Mouse (Mus musculus): ENCODE results near the gene Olfr1006. TPM values are rescaled to one million over a fixed set of nuclear protein-coding genes. Genes with fewer than 3 reads are reported as not detected.
"Not testable (repeated sequence)": the region's sequence is repeated elsewhere in the genome, so short reads cannot be mapped to it uniquely, and the experiment has no call there.

Olfr1006 gene
- not detected for total RNA-seq (2022)

DNA sequence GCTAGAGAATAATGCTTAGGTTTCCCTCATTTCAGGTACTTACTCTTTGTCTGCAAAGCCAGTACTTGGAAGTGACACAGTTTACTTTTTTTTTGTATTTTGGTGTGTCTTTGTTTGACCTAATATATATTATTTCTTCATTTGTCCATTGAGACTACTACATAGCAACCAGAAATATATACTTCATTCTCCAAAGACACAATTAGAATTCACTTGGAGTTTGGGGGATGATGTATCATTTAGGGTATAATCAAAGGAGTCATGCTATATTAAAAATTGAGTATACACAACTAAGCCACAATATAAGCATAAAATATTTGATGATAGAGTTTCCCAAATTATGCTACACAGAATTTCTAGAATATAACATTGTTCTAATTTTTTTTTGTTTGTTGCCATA lies at the start of gene Olfr1006:
Gene Olfr1006, minus strand, starts transcription at position 101 of the 400 bp plus-strand sequence.
- DNase-seq (ENCODE audit: low spot score) = no peak

DNA sequence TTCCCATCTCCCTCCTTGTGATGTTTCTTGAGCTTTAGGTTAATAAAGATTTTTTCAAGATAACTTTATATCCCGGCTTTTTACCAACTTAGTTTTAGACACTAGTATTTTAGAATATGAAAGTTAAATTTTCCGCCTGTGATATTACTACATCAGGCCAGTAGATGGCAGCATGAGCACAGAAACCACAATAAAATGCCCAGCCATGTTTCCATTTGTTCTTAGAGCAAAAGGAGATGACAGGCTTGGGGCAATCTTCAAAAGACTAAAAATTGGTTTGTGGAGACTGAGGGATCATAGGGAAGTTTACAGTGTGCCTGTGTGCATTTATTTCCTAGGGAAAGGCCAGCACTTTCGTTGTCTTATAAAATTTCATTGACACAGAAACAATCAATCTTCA lies 47.2 kb upstream of the Olfr1006 start:
- no peak for DNase-seq (ENCODE audit: low spot score)

DNA sequence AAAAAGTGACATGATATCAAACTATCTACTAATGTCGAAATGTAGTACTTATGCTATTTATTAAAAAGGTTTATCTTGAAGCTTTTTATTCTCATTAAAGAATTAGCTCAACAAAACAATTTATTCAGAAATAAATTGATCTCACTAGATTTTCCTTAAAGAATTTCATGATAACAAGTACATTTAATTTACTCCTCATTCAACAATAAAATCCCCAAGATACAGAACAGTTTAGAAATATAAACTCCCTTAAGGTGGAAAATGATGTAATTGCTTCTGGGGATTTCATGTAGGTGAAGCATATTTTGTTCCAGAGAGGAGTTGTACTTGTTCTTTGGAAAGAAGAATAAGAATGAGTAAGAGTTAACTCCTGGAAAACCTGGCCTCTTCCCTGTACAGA lies 36.6 kb upstream of the Olfr1006 start, which contains the start of gene Olfr1009:
Gene Olfr1009, plus strand, starts transcription at position 301 of the 400 bp plus-strand sequence.
- no peak for DNase-seq (ENCODE audit: low spot score)

DNA sequence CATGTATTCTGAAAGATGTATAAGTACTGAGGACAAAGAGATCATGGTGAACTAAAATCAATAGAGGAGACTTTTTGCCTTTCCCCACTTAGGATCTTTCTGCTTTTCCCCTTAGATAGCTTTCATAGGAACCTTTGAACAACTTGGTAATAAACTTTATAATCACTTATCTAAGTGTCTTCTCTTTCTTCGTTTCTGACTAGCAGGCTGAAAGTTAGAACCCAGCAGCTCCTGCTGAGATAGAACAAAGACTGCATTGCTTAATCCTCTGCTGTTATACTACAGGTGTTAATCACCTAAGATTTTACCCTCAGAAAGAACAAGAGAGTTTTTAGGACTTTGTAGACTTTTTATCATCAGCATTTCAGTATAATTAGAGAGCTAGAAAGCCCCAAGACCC lies 32.6 kb upstream of the Olfr1006 start:
- no peak for DNase-seq (ENCODE audit: low spot score)

DNA sequence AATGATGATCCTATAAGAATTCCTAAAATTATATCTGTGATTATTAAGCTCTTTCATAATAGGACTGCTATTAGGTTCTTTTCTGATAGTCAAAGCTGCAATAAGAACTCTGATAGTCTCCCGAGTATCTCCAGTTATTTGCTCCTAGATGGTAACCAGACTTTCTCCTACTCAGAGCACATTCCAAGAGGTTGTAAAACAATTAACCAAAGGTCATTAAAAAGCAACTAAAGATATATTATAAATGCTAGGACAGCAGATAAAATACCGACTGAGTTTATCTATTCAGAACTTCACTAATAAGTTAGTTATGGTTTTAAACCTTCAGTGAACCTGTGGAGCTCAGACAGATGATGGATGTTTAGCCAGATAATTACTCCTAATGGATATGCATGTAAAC lies 32.1 kb upstream of the Olfr1006 start:
- not testable (repeated sequence) for DNase-seq (ENCODE audit: low spot score)

DNA sequence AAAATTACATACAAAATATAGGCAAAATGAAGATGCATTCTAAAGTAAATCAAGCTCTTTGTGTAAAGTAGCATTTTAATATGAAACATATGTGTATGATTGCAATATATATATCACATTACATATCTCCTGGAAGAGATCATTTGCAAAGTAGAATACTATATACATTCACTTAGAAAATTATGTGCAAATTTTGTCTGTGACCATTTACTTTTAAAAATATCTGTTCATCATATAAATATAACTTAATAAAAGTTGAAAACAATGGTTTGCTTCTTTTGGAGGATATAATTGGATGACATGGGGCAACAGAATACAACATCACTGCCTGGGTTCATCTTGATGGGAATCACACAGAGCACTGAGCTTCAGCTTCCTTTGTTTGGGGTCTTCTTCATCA lies 10.6 kb upstream of the Olfr1006 start, which contains the start of gene Olfr1008:
Gene Olfr1008, plus strand, starts transcription at position 301 of the 400 bp plus-strand sequence.
- no peak for DNase-seq (ENCODE audit: low spot score)

DNA sequence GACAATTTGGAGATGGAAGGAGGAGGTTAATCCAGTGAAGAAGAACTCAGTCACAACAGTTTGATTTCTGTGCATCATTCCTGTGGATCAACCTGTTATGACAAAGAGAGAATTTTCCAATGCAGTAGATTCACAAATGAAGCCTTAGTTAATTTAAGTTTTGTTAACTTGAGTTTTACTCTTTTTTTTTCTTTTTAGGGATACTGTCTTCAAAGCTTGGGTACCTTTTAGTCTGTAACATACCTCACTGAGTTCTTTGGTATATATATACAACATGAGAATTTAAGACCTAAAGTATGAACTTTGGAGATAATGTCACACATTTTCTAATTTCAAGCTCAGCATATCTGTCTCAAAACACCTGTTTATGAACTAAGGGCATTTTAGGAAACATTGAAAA lies 14.2 kb downstream of the Olfr1006 start, which contains the start of gene Olfr154:
Gene Olfr154, minus strand, starts transcription at position 101 of the 400 bp plus-strand sequence.
- not testable (repeated sequence) for DNase-seq (ENCODE audit: low spot score)

DNA sequence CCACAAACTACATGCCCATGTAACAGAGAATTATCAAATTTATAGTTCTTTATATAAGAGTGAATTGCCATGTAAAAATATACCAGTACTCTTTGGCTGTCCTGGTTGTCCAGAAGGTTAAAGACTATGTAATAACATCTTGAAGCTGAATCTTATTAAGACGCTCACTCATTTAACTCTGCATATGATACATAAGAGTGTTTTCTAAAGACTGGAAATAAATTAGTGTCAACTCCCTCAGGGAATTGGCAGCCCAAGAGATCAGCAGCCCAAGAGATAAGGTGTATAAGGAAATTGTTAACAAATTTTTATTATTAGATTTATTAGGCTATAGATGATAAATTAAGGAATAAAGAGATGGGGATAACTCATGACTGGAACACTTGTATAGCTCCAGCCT lies 28.0 kb downstream of the Olfr1006 start, which contains the start of gene Olfr1002:
Gene Olfr1002, minus strand, starts transcription at position 101 of the 400 bp plus-strand sequence.
- DNase-seq (ENCODE audit: low spot score) = no peak

Other genes starting within 250 kb of the Olfr1006 start
- gene Olfr994, start 242.3 kb downstream of the Olfr1006 start, total RNA-seq (2022) = not detected
- gene Olfr995, start 235.1 kb downstream of the Olfr1006 start, total RNA-seq (2022) = not detected
- not detected for gene 4833423E24Rik, start 159.7 kb downstream of the Olfr1006 start, total RNA-seq (2022)
- not detected for gene Olfr996, start 99.6 kb downstream of the Olfr1006 start, total RNA-seq (2022)
- gene Olfr998, start 89.8 kb downstream of the Olfr1006 start, total RNA-seq (2022) = not detected
- not detected for gene Olfr1000, start 66.9 kb downstream of the Olfr1006 start, total RNA-seq (2022)
- not detected for gene Olfr1002, start 28.1 kb downstream of the Olfr1006 start, total RNA-seq (2022)
- not detected for gene Olfr154, start 14.3 kb downstream of the Olfr1006 start, total RNA-seq (2022)
- gene Olfr1008, start 10.7 kb upstream of the Olfr1006 start, total RNA-seq (2022) = not detected
- gene Olfr1009, start 36.7 kb upstream of the Olfr1006 start, total RNA-seq (2022) = not detected
- not detected for gene Olfr1012, start 84.0 kb upstream of the Olfr1006 start, total RNA-seq (2022)
- not detected for gene Olfr1013, start 88.3 kb upstream of the Olfr1006 start, total RNA-seq (2022)
- gene Olfr1014, start 93.9 kb upstream of the Olfr1006 start, total RNA-seq (2022) = not detected
- not detected for gene Olfr1015, start 103.2 kb upstream of the Olfr1006 start, total RNA-seq (2022)
- not detected for gene Olfr1016, start 123.8 kb upstream of the Olfr1006 start, total RNA-seq (2022)
- not detected for gene Olfr1018, start 139.7 kb upstream of the Olfr1006 start, total RNA-seq (2022)
- not detected for gene Olfr1019, start 166.7 kb upstream of the Olfr1006 start, total RNA-seq (2022)
- not detected for gene Olfr1020, start 168.3 kb upstream of the Olfr1006 start, total RNA-seq (2022)
- gene Olfr1022, start 189.8 kb upstream of the Olfr1006 start, total RNA-seq (2022) = not detected
- gene Olfr1023, start 206.9 kb upstream of the Olfr1006 start, total RNA-seq (2022) = not detected
- gene Olfr1024, start 226.3 kb upstream of the Olfr1006 start, total RNA-seq (2022) = not detected
- not detected for gene Olfr1025-ps1, start 236.4 kb upstream of the Olfr1006 start, total RNA-seq (2022)
- gene Olfr1026, start 242.8 kb upstream of the Olfr1006 start, total RNA-seq (2022) = not detected